Mouse (Mus musculus): ENCODE measurements at regions not wholly inside any gene's neighbourhood (a gene's known extent, or its start where the extent isn't known, plus 50 kb on each side); places are given as distances from the start of the nearest gene placed in this dataset.
"Not testable (repeated sequence)": the region's sequence is repeated elsewhere in the genome, so short reads cannot be mapped to it uniquely, and the experiment has no call there.

GRCm38 (mm10) chr8:71137131-71137530 is 135.4 kb upstream of the Myo9b start:
- H3K36me3 ChIP-seq (ENCODE audit: control insufficient read depth in 1 of 2, insufficient read depth in 2 of 2, low read length in 2 of 2); H3K27me3 ChIP-seq (ENCODE audit: control insufficient read depth in 1 of 2, insufficient read depth in 2 of 2, low read length in 2 of 2); H3K9me3 ChIP-seq (replicated peaks; ENCODE audit: insufficient read depth, low read length); H3K9ac ChIP-seq (ENCODE audit: control insufficient read depth, low read depth, low read length, poor library complexity, severe bottlenecking); H3K4me3 ChIP-seq (ENCODE audit: control insufficient read depth in 1 of 2, insufficient read depth in 1 of 2, low read depth in 2 of 2, low read length in 2 of 2); H3K27ac ChIP-seq (ENCODE audit: control insufficient read depth, low read depth, low read length); H3K4me1 ChIP-seq (ENCODE audit: control insufficient read depth in 1 of 2, insufficient read depth in 2 of 2, low read length in 2 of 2); H3K79me2 ChIP-seq (ENCODE audit: control insufficient read depth, insufficient read depth, low read length, poor library complexity); DNase-seq (ENCODE audit: low read depth, low spot score): not testable (repeated sequence)

DNA sequence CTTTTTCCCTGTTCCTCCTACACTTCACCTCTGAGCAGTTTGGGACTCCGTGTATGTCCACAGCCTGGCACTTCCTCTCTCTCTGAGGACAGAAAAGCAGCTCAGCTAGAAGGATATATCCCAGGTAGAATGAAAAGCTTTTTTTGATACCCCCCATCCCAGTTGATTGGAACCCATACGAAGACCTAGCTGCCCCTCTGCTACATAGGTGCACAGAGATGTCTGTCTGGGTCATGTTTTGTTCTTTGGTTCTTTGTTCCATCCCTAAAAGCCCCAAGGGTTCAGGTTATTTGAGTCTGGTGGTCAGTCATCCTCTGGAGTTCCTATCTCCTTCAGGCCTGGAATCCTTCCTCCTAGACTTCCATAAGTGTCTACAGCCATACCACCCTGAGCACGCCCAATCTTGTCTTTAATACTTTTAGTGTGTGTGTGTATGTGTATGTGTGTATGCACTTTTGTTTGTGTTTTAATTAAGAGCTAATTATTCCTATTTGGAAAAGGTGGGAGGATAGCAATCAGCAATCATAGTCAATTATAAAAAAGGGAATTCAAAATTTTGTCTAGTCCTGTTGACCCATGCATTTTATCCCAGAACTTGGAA is 130.0 kb upstream of the Myo9b start:
- H3K4me1 ChIP-seq (ENCODE audit: control insufficient read depth in 1 of 2, insufficient read depth in 2 of 2, low read length in 2 of 2); H3K79me2 ChIP-seq (ENCODE audit: control insufficient read depth, insufficient read depth, low read length, poor library complexity); H3K9ac ChIP-seq (ENCODE audit: control insufficient read depth, low read depth, low read length, poor library complexity, severe bottlenecking); H3K27me3 ChIP-seq (ENCODE audit: control insufficient read depth in 1 of 2, insufficient read depth in 2 of 2, low read length in 2 of 2); H3K9me3 ChIP-seq (replicated peaks; ENCODE audit: insufficient read depth, low read length); DNase-seq (ENCODE audit: low read depth, low spot score); H3K4me3 ChIP-seq (ENCODE audit: control insufficient read depth in 1 of 2, insufficient read depth in 1 of 2, low read depth in 2 of 2, low read length in 2 of 2); H3K36me3 ChIP-seq (ENCODE audit: control insufficient read depth in 1 of 2, insufficient read depth in 2 of 2, low read length in 2 of 2); H3K27ac ChIP-seq (ENCODE audit: control insufficient read depth, low read depth, low read length): not testable (repeated sequence)

- H3K27ac ChIP-seq (ENCODE audit: control insufficient read depth, low read depth, low read length); H3K4me3 ChIP-seq (ENCODE audit: control insufficient read depth in 1 of 2, insufficient read depth in 1 of 2, low read depth in 2 of 2, low read length in 2 of 2); H3K9ac ChIP-seq (ENCODE audit: control insufficient read depth, low read depth, low read length, poor library complexity, severe bottlenecking); DNase-seq (ENCODE audit: low read depth, low spot score); H3K79me2 ChIP-seq (ENCODE audit: control insufficient read depth, insufficient read depth, low read length, poor library complexity); H3K9me3 ChIP-seq (replicated peaks; ENCODE audit: insufficient read depth, low read length); H3K4me1 ChIP-seq (ENCODE audit: control insufficient read depth in 1 of 2, insufficient read depth in 2 of 2, low read length in 2 of 2); H3K36me3 ChIP-seq (ENCODE audit: control insufficient read depth in 1 of 2, insufficient read depth in 2 of 2, low read length in 2 of 2); H3K27me3 ChIP-seq (ENCODE audit: control insufficient read depth in 1 of 2, insufficient read depth in 2 of 2, low read length in 2 of 2): not testable (repeated sequence)
Observed at GRCm38 (mm10) chr8:71171478-71172210, 100.9 kb upstream of the Myo9b start.

- not testable (repeated sequence) for DNase-seq (ENCODE audit: low read depth, low spot score); H3K27me3 ChIP-seq (ENCODE audit: control insufficient read depth in 1 of 2, insufficient read depth in 2 of 2, low read length in 2 of 2); H3K79me2 ChIP-seq (ENCODE audit: control insufficient read depth, insufficient read depth, low read length, poor library complexity); H3K4me1 ChIP-seq (ENCODE audit: control insufficient read depth in 1 of 2, insufficient read depth in 2 of 2, low read length in 2 of 2); H3K36me3 ChIP-seq (ENCODE audit: control insufficient read depth in 1 of 2, insufficient read depth in 2 of 2, low read length in 2 of 2); H3K4me3 ChIP-seq (ENCODE audit: control insufficient read depth in 1 of 2, insufficient read depth in 1 of 2, low read depth in 2 of 2, low read length in 2 of 2); H3K27ac ChIP-seq (ENCODE audit: control insufficient read depth, low read depth, low read length); H3K9ac ChIP-seq (ENCODE audit: control insufficient read depth, low read depth, low read length, poor library complexity, severe bottlenecking); H3K9me3 ChIP-seq (replicated peaks; ENCODE audit: insufficient read depth, low read length)
Observed at GRCm38 (mm10) chr8:71192939-71193338, 79.6 kb upstream of the Myo9b start.

- H3K79me2 ChIP-seq (ENCODE audit: control insufficient read depth, insufficient read depth, low read length, poor library complexity); H3K9me3 ChIP-seq (replicated peaks; ENCODE audit: insufficient read depth, low read length); H3K4me1 ChIP-seq (ENCODE audit: control insufficient read depth in 1 of 2, insufficient read depth in 2 of 2, low read length in 2 of 2); H3K27me3 ChIP-seq (ENCODE audit: control insufficient read depth in 1 of 2, insufficient read depth in 2 of 2, low read length in 2 of 2); H3K36me3 ChIP-seq (ENCODE audit: control insufficient read depth in 1 of 2, insufficient read depth in 2 of 2, low read length in 2 of 2); H3K27ac ChIP-seq (ENCODE audit: control insufficient read depth, low read depth, low read length); H3K9ac ChIP-seq (ENCODE audit: control insufficient read depth, low read depth, low read length, poor library complexity, severe bottlenecking); H3K4me3 ChIP-seq (ENCODE audit: control insufficient read depth in 1 of 2, insufficient read depth in 1 of 2, low read depth in 2 of 2, low read length in 2 of 2): not testable (repeated sequence)
- peak; percentile 7 for DNase-seq (ENCODE audit: low read depth, low spot score)
Observed at GRCm38 (mm10) chr8:71195006-71195722, 77.3 kb upstream of the Myo9b start.

Measured in MEL (cell line).